Mouse (Mus musculus) midbrain, postnatal 0 days (tissue): Measurements from ENCODE around the gene Mroh3. TPM values are rescaled to one million over a fixed set of nuclear protein-coding genes. Genes with fewer than 3 reads are reported as not detected.
A peak's percentile ranks its signal among the peaks of the same experiment; 100 is the strongest.

Source experiments
- ATAC-seq: fragments of 200-750 bp; cut with Nextera tagmentation; 2 replicates; pipeline ENCODE4 v1.8.0; 2017; ENCODE audit warnings: moderate number of reproducible peaks, mild to moderate bottlenecking, moderate TSS enrichment, moderate library complexity; ENCODE audit not compliant: low FRiP score
- DNase-seq: peaks from one replicate; pipeline ENCODE4 v3.0.0-alpha.2; 2015; ENCODE audit warnings: low spot score
- H3K27ac ChIP-seq: fragments of 300-500 bp; sonication (generic); 2 replicates; pipeline ENCODE4 v1.5.1; 2014; ENCODE audit warnings: low read depth, mild to moderate bottlenecking, low read length, mixed read lengths
- H3K27me3 ChIP-seq: fragments of 300-500 bp; sonication (generic); 2 replicates; pipeline ENCODE4 v1.6.1; 2014; ENCODE audit warnings: low read length, control low read depth, mixed read lengths; ENCODE audit not compliant: insufficient read depth
- H3K36me3 ChIP-seq: fragments of 300-500 bp; sonication (generic); 2 replicates; pipeline ENCODE4 v1.6.1; 2014; ENCODE audit warnings: low read length, control low read depth, mixed read lengths; ENCODE audit not compliant: insufficient read depth
- H3K4me1 ChIP-seq: fragments of 300-500 bp; sonication (generic); 2 replicates; pipeline ENCODE4 v1.6.1; 2014; ENCODE audit warnings: mild to moderate bottlenecking, control low read depth, antibody characterized with exemption, low read length, mixed read lengths; ENCODE audit not compliant: insufficient read depth
- H3K4me2 ChIP-seq: fragments of 300-500 bp; sonication (generic); 2 replicates; pipeline ENCODE4 v1.6.1; 2014; ENCODE audit warnings: low read depth, mild to moderate bottlenecking, low read length, mixed read lengths; ENCODE audit not compliant: poor library complexity, severe bottlenecking
- H3K4me3 ChIP-seq: fragments of 300-500 bp; sonication (generic); 2 replicates; pipeline ENCODE4 v1.5.1; 2014; ENCODE audit warnings: low read depth, mild to moderate bottlenecking, low read length, moderate library complexity
- H3K9ac ChIP-seq: fragments of 300-500 bp; sonication (generic); replicated peaks from 2 replicates; pipeline ENCODE4 v1.6.1; 2014; ENCODE audit warnings: mild to moderate bottlenecking, low read length, moderate library complexity, mixed read lengths; ENCODE audit not compliant: poor library complexity, severe bottlenecking
- H3K9me3 ChIP-seq: fragments of 300-500 bp; sonication (generic); 2 replicates; pipeline ENCODE4 v1.6.1; 2016; ENCODE audit warnings: low read length, control low read depth
- CTCF ChIP-seq: IDR thresholded peaks from 2 replicates; pipeline ENCODE4 v1.5.1; 2016; ENCODE audit warnings: antibody characterized with exemption, mild to moderate bottlenecking
- WGBS: fragments of 180-500 bp; shearing (Covaris S2); extraction: QIAGEN DNeasy Blood & Tissue Kit; methylation state at CpG from one replicate; pipeline ENCODE4 v1.1.7; 2014; 5-methylcytosine and 5-hydroxymethylcytosine counted together
- polyA plus RNA-seq: library from polyadenylated mRNA; unstranded; fragments of >200 nt; fragmentation: Nextera tagmentation; extraction: Ambion mirVana; gene quantifications from 2 replicates; pipeline ENCODE4 v1.2.1, GENCODE M21; 2015
- total RNA-seq: library from RNA; depleted of rRNA; stranded (reverse); fragments of >200 nt; gene quantifications from 2 replicates; pipeline ENCODE4 v1.2.3, GENCODE M21; 2014

The Mroh3 gene
- total and polyA plus RNA-seq, 2 experiments from 2014 or later = 0.27 TPM; not detected in 1

- no peak overlapping the region for H3K4me2 ChIP-seq
- no peaks in the 10 kb centered on the region for H3K4me1 ChIP-seq
- no peaks in the 10 kb centered on the region for H3K27me3 ChIP-seq
- no peak overlapping the region for H3K9ac ChIP-seq
- H3K9me3 ChIP-seq = no peaks in the 10 kb centered on the region
- no peak for TF ChIP-seq CTCF
- peaks cover 89% of the 10 kb centered on the region for H3K36me3 ChIP-seq
- ATAC-seq (no peak), DNase-seq (no peak)
- H3K4me3 ChIP-seq = no peak overlapping the region
- no peak overlapping the region for H3K27ac ChIP-seq
- 87% methylated on average over 8 of the region's 8 CpGs for WGBS
Observed at GRCm38 (mm10) chr1:136151371-136151770, 61.3 kb downstream of the Mroh3 start.

GRCm38 (mm10) chr1:136149702-136150101 lies 62.9 kb downstream of the Mroh3 start:
- Histone ChIP-seq H3K27me3 (no peaks in the 10 kb centered on the region), H3K36me3 (peaks cover 89% of the 10 kb centered on the region), H3K4me2 (no peak overlapping the region), H3K9me3 (no peaks in the 10 kb centered on the region), H3K9ac (no peak overlapping the region), H3K27ac (no peak overlapping the region), H3K4me1 (no peaks in the 10 kb centered on the region), H3K4me3 (no peak overlapping the region)
- ATAC-seq = no peak
- no peak for TF ChIP-seq CTCF
- WGBS = 84% methylated on average over 9 of the region's 9 CpGs
- no peak for DNase-seq

- no peak overlapping the region for H3K4me3 ChIP-seq
- no peaks in the 10 kb centered on the region for H3K9me3 ChIP-seq
- H3K4me1 ChIP-seq = peaks cover 29% of the 10 kb centered on the region; the same call in 1 of the 2 replicates
- H3K4me2 ChIP-seq = no peak overlapping the region
- ATAC-seq (no peak), DNase-seq (peak; percentile 72)
- no peak overlapping the region for H3K9ac ChIP-seq
- no peak overlapping the region for H3K27ac ChIP-seq
- H3K27me3 ChIP-seq = no peaks in the 10 kb centered on the region
- peaks cover 37% of the 10 kb centered on the region for H3K36me3 ChIP-seq
- WGBS = 50% methylated on average over 10 of the region's 10 CpGs
- TF ChIP-seq CTCF = no peak
Observed at GRCm38 (mm10) chr1:136143514-136143913, 69.1 kb downstream of the Mroh3 start.

- no peak for TF ChIP-seq CTCF
- DNase-seq (peak; percentile 90), ATAC-seq (peak; percentile 39)
- Histone ChIP-seq H3K9ac (no peak overlapping the region), H3K4me1 (peaks cover 38% of the 10 kb centered on the region; the same call in 1 of the 2 replicates), H3K27me3 (no peaks in the 10 kb centered on the region), H3K36me3 (peaks cover 26% of the 10 kb centered on the region), H3K27ac (0 out of 2 replicates have a peak overlapping the region, but pooled peaks have one; percentile 21), H3K4me3 (no peak overlapping the region), H3K4me2 (no peak overlapping the region), H3K9me3 (no peaks in the 10 kb centered on the region)
- 11% methylated on average over 6 of the region's 6 CpGs for WGBS
Observed at GRCm38 (mm10) chr1:136142336-136142735, 70.3 kb downstream of the Mroh3 start.

- TF ChIP-seq CTCF = no peak
Observed at GRCm38 (mm10) chr1:136141176-136141950, 71.3 kb downstream of the Mroh3 start.

GRCm38 (mm10) chr1:136139990-136140640 lies 72.5 kb downstream of the Mroh3 start:
- H3K27me3 ChIP-seq = no peaks in the 10 kb centered on the region
- peak overlapping the region; percentile 57 for H3K27ac ChIP-seq
- H3K4me2 ChIP-seq = peak overlapping the region; percentile 59
- H3K4me3 ChIP-seq = peak overlapping the region; percentile 37
- H3K36me3 ChIP-seq = peaks cover 8% of the 10 kb centered on the region
- no peaks in the 10 kb centered on the region for H3K9me3 ChIP-seq
- DNase-seq (peak; percentile 88), ATAC-seq (peak; percentile 62)
- peaks cover 57% of the 10 kb centered on the region for H3K4me1 ChIP-seq
- peak overlapping the region; percentile 54 for H3K9ac ChIP-seq
- 2% methylated on average over 32 of the region's 32 CpGs for WGBS
- TF ChIP-seq CTCF = no peak

More at GRCm38 (mm10) chr1:136141176-136141950, 71.3 kb downstream of the Mroh3 start:
- ATAC-seq (no peak), DNase-seq (no peak)
- WGBS = 83% methylated on average over 11 of the region's 11 CpGs
- peaks cover 17% of the 10 kb centered on the region for H3K36me3 ChIP-seq
- 0 out of 2 replicates have a peak overlapping the region, but pooled peaks have one; percentile 26 for H3K27ac ChIP-seq
- H3K4me3 ChIP-seq = no peak overlapping the region
- no peaks in the 10 kb centered on the region for H3K27me3 ChIP-seq
- no peak overlapping the region for H3K4me2 ChIP-seq
- H3K9me3 ChIP-seq = no peaks in the 10 kb centered on the region
- no peak overlapping the region for H3K9ac ChIP-seq
- peaks cover 47% of the 10 kb centered on the region; the same call in 1 of the 2 replicates for H3K4me1 ChIP-seq
